Mouse (Mus musculus): ENCODE measurements at regions not wholly inside any gene's neighbourhood (a gene's known extent, or its start where the extent isn't known, plus 50 kb on each side); places are given as distances from the start of the nearest gene placed in this dataset.

- DNase-seq, result no peak
These were observed 600.0 kb downstream of the Gm9195 start for GRCm38 (mm10) chr14:71891667-71892066.

- DNase-seq, result no peak
These were observed 608.8 kb downstream of the Gm9195 start for GRCm38 (mm10) chr14:71882871-71883270.

- peak; percentile 28 for DNase-seq
These were observed 646.1 kb downstream of the Gm9195 start for GRCm38 (mm10) chr14:71845546-71845945.

DNA sequence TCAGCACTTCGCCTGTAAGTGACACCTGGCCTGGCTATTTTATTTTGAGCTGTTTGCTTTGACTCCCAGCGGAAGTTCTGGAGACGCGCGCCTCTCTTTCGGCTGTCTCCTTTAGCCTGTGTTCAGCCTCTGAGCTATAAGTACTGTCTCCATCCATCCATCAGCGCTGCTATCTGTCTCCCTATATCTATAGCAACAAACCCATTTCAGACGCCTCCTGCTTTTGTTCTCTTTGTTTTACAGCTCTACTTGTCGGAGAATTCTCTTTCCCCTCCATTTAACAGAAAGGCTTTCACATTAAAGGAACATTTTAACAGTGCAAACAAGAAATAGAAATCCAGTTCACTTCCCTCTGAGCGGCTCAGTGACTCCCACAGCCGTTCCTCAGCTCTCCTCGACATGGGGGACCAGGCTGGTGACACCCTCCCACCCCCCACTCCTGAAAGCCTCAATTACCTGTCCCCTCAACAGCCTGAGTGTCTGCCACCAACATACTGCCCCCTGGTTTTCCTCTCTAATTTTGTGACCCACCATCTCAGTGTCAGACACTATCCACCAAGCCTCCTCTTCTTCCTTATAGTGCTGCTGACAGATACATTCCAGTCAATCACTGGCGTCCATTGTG is 682.7 kb downstream of the Gm9195 start:
- no peak for DNase-seq

DNA sequence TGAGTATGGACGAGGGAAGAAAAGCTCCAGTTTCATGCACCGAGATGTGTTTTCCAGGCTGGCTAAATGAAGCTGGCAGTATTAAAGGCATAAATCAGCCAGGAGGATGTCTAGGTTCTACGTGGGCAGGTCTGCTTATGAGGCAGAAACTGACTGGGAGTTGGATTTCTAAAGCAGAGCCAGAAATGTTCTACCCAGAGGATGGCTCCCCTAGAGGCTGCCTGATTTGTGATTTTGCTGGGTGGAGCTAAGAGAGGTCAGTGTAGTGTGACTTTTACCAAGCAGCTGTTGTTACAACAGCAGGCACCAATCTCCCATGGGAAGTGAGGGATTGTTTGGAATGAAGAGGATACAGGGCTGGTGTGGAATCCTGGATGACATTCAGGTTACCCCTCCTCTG is 686.0 kb downstream of the Gm9195 start:
- DNase-seq, result no peak

GRCm38 (mm10) chr14:71799861-71800260 is 691.8 kb downstream of the Gm9195 start:
- no peak for DNase-seq

- DNase-seq, result no peak
These were observed 695.9 kb downstream of the Gm9195 start for GRCm38 (mm10) chr14:71795713-71796112.

DNA sequence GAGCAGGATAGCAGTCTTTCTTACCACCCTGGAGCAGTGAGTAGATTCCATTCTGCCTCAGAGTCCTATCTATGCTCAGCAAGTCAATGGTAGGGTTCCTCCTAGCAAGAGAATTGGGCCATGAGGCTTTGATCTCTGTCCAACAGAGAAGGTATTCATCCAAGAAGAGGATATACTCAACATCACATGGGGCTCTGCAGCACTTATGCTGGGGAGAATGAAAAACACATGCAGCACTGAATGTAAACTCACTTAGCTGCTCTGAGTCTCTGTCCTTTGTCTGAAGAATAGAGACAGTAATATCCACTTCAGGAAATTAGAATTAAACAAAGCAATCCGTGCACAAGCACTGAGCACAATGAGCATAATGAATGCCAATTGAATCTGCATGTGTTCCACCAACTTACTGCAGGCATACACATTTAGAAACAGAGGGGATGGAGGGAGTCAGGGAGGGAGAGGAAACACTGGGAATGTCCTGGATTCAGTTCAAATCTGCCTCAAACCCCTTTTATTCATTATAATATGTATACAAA is 714.6 kb downstream of the Gm9195 start:
- DNase-seq, result no peak

GRCm38 (mm10) chr14:71766856-71767255 is 724.8 kb downstream of the Gm9195 start:
- no peak for DNase-seq

- DNase-seq, result no peak
These were observed 763.1 kb downstream of the Gm9195 start for GRCm38 (mm10) chr14:71728542-71728941.

DNA sequence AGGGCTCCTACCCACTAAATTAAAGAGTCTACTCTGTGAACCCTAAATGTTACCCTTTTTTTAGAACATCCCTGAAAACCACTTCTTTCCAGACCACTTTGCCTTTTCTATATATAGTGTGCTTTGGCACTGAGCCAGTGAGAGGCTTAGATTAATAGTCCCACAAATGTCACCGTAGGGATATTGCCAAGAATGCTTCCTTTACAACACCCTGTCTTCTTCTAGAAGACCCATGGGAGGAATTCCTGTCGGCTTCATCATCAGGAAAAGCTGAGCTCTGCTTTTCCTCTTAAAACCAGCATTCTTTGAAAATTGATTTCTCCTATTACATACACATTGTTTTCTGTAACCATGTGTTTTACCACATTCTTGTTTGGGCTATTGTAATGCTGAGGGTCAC is 768.1 kb downstream of the Gm9195 start:
- DNase-seq, result no peak

- DNase-seq, result no peak
These were observed 781.9 kb downstream of the Gm9195 start for GRCm38 (mm10) chr14:71709528-71710289.

- no peak for DNase-seq
These were observed 798.7 kb downstream of the Gm9195 start for GRCm38 (mm10) chr14:71692752-71693437.

- DNase-seq, result no peak
These were observed 817.1 kb downstream of the Gm9195 start for GRCm38 (mm10) chr14:71674564-71674963.

DNA sequence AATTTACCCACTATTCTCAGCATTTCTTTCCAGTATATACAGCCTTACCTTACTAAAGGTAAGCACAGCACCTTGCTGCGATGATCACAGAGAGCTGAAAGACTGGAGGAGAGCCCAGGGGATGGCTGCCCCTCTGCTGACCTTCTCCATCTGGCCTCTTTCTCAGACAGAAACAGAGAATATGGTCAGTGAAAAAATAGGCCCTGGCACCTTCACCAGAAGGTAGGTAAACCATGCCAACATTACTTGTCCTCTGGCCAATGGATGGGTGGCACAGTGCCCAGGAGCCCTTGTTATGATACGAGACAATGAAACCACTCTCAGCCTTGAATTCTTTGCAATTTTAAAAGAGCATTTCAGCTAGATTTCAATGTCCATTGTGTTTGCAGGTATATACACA is 817.8 kb downstream of the Gm9195 start:
- no peak for DNase-seq

GRCm38 (mm10) chr14:71672481-71672880 is 819.2 kb downstream of the Gm9195 start:
- DNase-seq, result no peak

GRCm38 (mm10) chr14:71671994-71672393 is 819.6 kb downstream of the Gm9195 start:
- DNase-seq, result no peak

GRCm38 (mm10) chr14:71670435-71670834 is 821.2 kb downstream of the Gm9195 start:
- peak; percentile 41 for DNase-seq

- no peak for DNase-seq
These were observed 825.0 kb downstream of the Gm9195 start for GRCm38 (mm10) chr14:71666656-71667055.

GRCm38 (mm10) chr14:71660166-71660565 is 831.5 kb downstream of the Gm9195 start:
- DNase-seq, result no peak

- no peak for DNase-seq
These were observed 836.6 kb downstream of the Gm9195 start for GRCm38 (mm10) chr14:71654785-71655627.

- peak; percentile 67 for DNase-seq
These were observed 849.1 kb downstream of the Gm9195 start for GRCm38 (mm10) chr14:71642536-71642935.

GRCm38 (mm10) chr14:71639083-71639482 is 852.6 kb downstream of the Gm9195 start:
- no peak for DNase-seq
